Mouse (Mus musculus) limb, embryonic 12.5 days (tissue): Measurements from ENCODE around the gene Cds1. TPM values are rescaled to one million over a fixed set of nuclear protein-coding genes. Genes with fewer than 3 reads are reported as not detected.

Source experiments
- polyA plus RNA-seq: library from polyadenylated mRNA; unstranded; fragments of >200 nt; fragmentation: Nextera tagmentation; extraction: Ambion mirVana; gene quantifications from 2 replicates; pipeline ENCODE4 v1.2.1, GENCODE M21; 2016

Gene Cds1
- polyA plus RNA-seq, 1 experiment from 2014 or later, result 1.6 TPM

Other genes with a start within 250 kb of the Cds1 start
- 0.13 TPM in 1 of 2 replicates, not detected in the other for gene Nkx6-1, start 100.1 kb upstream of the Cds1 start, polyA plus RNA-seq